Mouse (Mus musculus) lung, adult 2 months (tissue): Measurements from ENCODE around the gene Dnajb8.

ENCODE experiments used
- CTCF ChIP-seq: fragments of 200-500 bp; IDR thresholded peaks from 2 replicates; pipeline ENCODE4 v1.5.1; 2011; ENCODE audit warnings: mild to moderate bottlenecking, low read length, control low read depth; ENCODE audit not compliant: insufficient read depth
- POLR2A ChIP-seq: fragments of 200-500 bp; IDR thresholded peaks from 2 replicates; pipeline ENCODE4 v1.6.1; 2011; ENCODE audit warnings: low read depth, mild to moderate bottlenecking, control low read depth, low read length, borderline replicate concordance; ENCODE audit errors: extremely low read depth

GRCm38 (mm10) chr6:88266055-88266454 lies 44.0 kb downstream of the Dnajb8 start:
- TF ChIP-seq POLR2A (no peak), CTCF (no peak)
